20 mouse cellular contexts compared by ENCODE assay signal in the genomic region with DNA sequence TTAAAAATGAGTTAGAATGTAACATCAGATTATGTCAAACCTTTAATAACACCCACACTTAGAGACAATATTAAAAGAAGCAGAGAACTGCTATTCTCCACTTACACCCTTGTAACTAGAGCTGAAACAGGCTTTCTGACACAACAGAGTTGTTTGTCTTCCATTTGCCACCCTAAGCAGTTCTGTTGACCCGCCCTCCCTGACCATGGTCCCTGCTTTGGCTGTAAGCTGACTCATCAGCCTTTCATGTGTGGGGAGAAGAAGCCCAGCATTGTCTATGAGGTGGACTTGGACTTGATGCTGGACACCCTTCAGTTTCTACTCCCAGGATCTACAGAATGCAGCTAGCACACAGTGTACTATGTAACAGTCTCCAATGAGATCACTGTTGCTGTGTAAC.
DNase-seq lines count a peak whose midpoint lies in the region; ATAC-seq and TF ChIP-seq lines count a peak whose summit lies in the region.
"Had no signal": no experiment of that assay in that cellular context is flagged by ENCODE, and none has a peak within 500 bp of the region (broad histone marks: within the 10 kb centered on the region; RNA-seq: fewer than 3 reads in every experiment).

No protein-coding gene starts in this region.

- H3K4me1 ChIP-seq in hindbrain, embryonic 14.5 days (replicated peaks; ENCODE audit: control insufficient read depth, insufficient read depth, low read length), result peaks cover 8% of the 10 kb centered on the region; the same call in 1 of the 2 replicates
- H3K4me1 ChIP-seq in hindbrain, embryonic 10.5 days (replicated peaks), result peaks cover 5% of the 10 kb centered on the region; the same call in 1 of the 2 replicates
- H3K4me1 ChIP-seq in liver, embryonic 12.5 days, result peaks cover 25% of the 10 kb centered on the region
- H3K4me1 ChIP-seq in liver, postnatal 0 days (ENCODE audit: insufficient read depth), result no peaks in the 10 kb centered on the region; the same call in 1 of the 2 replicates
- H3K4me1 ChIP-seq: embryonic facial prominence, embryonic 12.5 days had no signal

- no peak overlapping the region for H3K27ac ChIP-seq in hindbrain, embryonic 14.5 days
- no peak overlapping the region for H3K27ac ChIP-seq in hindbrain, embryonic 10.5 days
- H3K27ac ChIP-seq in liver, embryonic 12.5 days, result peak overlapping the region; percentile 70
- H3K27ac ChIP-seq in liver, postnatal 0 days (ENCODE audit: low read depth), result no peak overlapping the region
- H3K27ac ChIP-seq: embryonic facial prominence, embryonic 12.5 days; forebrain, embryonic 15.5 days; heart, embryonic 13.5 days; hindbrain, embryonic 12.5 days had no signal

- TF ChIP-seq CTCF in liver, postnatal 0 days (IDR thresholded peaks at IDR 0.05; ENCODE audit: low read depth), result no peak

- no peaks in the 10 kb centered on the region for H3K9me3 ChIP-seq in hindbrain, embryonic 14.5 days (ENCODE audit: control insufficient read depth, low read length)
- no peaks in the 10 kb centered on the region for H3K9me3 ChIP-seq in hindbrain, embryonic 10.5 days
- H3K9me3 ChIP-seq in liver, embryonic 12.5 days (replicated peaks), result no peaks in the 10 kb centered on the region
- no peaks in the 10 kb centered on the region for H3K9me3 ChIP-seq in liver, postnatal 0 days (ENCODE audit: low read length)
- H3K9me3 ChIP-seq: embryonic facial prominence, embryonic 12.5 days; forebrain, embryonic 15.5 days; heart, embryonic 13.5 days; hindbrain, embryonic 12.5 days had no signal

- H3K36me3 ChIP-seq in hindbrain, embryonic 14.5 days (replicated peaks; ENCODE audit: control insufficient read depth, insufficient read depth), result no peaks in the 10 kb centered on the region
- no peaks in the 10 kb centered on the region for H3K36me3 ChIP-seq in hindbrain, embryonic 10.5 days
- H3K36me3 ChIP-seq in liver, embryonic 12.5 days, result no peaks in the 10 kb centered on the region
- no peaks in the 10 kb centered on the region for H3K36me3 ChIP-seq in liver, postnatal 0 days (replicated peaks; ENCODE audit: insufficient read depth, low read length)
- H3K36me3 ChIP-seq: embryonic facial prominence, embryonic 12.5 days; forebrain, embryonic 15.5 days; heart, embryonic 13.5 days; hindbrain, embryonic 12.5 days had no signal

- no peak overlapping the region for H3K9ac ChIP-seq in hindbrain, embryonic 14.5 days
- H3K9ac ChIP-seq in liver, embryonic 12.5 days, result no peak overlapping the region
- no peak overlapping the region for H3K9ac ChIP-seq in liver, postnatal 0 days (replicated peaks)
- H3K9ac ChIP-seq: embryonic facial prominence, embryonic 12.5 days; forebrain, embryonic 15.5 days; heart, embryonic 13.5 days; hindbrain, embryonic 12.5 days had no signal

- no peak overlapping the region for H3K4me2 ChIP-seq in hindbrain, embryonic 14.5 days (replicated peaks)
- H3K4me2 ChIP-seq in liver, embryonic 12.5 days, result no peak overlapping the region
- no peak overlapping the region for H3K4me2 ChIP-seq in liver, postnatal 0 days (ENCODE audit: low read depth, low read length)

- no peak overlapping the region for H3K4me3 ChIP-seq in hindbrain, embryonic 14.5 days (replicated peaks; ENCODE audit: low read length)
- no peak overlapping the region for H3K4me3 ChIP-seq in hindbrain, embryonic 10.5 days
- no peak overlapping the region for H3K4me3 ChIP-seq in liver, embryonic 12.5 days
- H3K4me3 ChIP-seq in liver, postnatal 0 days (ENCODE audit: low read depth, low read length), result no peak overlapping the region
- H3K4me3 ChIP-seq: hindbrain, embryonic 12.5 days had no signal

- TF ChIP-seq EP300 in liver, postnatal 0 days (IDR thresholded peaks at IDR 0.05; ENCODE audit: low read depth), result no peak

- WGBS in hindbrain, embryonic 14.5 days, result 82% methylated on average over 1 of the region's 1 CpGs
- 83% methylated on average over 1 of the region's 1 CpGs for WGBS in hindbrain, embryonic 10.5 days
- 71% methylated on average over 1 of the region's 1 CpGs for WGBS in liver, embryonic 12.5 days (ENCODE audit: insufficient replicate concordance)
- 74% methylated on average over 1 of the region's 1 CpGs for WGBS in liver, postnatal 0 days (ENCODE audit: insufficient replicate concordance)

- no peak for ATAC-seq in hindbrain, embryonic 14.5 days (ENCODE audit: low FRiP score)
- no peak for ATAC-seq in liver, embryonic 12.5 days
- ATAC-seq in liver, postnatal 0 days, result no peak

- DNase-seq in hindbrain, embryonic 14.5 days (ENCODE audit: low spot score), result peak; percentile 22
- no peak for DNase-seq in hindbrain, embryonic 10.5 days (ENCODE audit: low spot score)
- peak; percentile 71 for DNase-seq in kidney, adult 9 months
- no peak for DNase-seq in kidney, postnatal 4 days
- no peak for DNase-seq in liver, postnatal 0 days
- no peak for DNase-seq in cerebellum, postnatal 14 days
- DNase-seq in cerebellum, postnatal 36 days, result no peak
- DNase-seq: adrenal gland, adult 2 months; adrenal gland, postnatal 25 days; B cell, adult 2 months; cerebellum, adult 2 months; cerebellum, postnatal 10 days; gastrocnemius, postnatal 36 days; heart, adult 11 months; heart, postnatal 36 days had no signal

- H3K27me3 ChIP-seq in hindbrain, embryonic 14.5 days (ENCODE audit: control insufficient read depth, insufficient read depth, low read length), result no peaks in the 10 kb centered on the region
- H3K27me3 ChIP-seq in hindbrain, embryonic 10.5 days (ENCODE audit: insufficient read depth, poor library complexity, severe bottlenecking), result no peaks in the 10 kb centered on the region
- no peaks in the 10 kb centered on the region for H3K27me3 ChIP-seq in liver, embryonic 12.5 days (replicated peaks)
- H3K27me3 ChIP-seq in liver, postnatal 0 days (ENCODE audit: insufficient read depth, low read length), result no peaks in the 10 kb centered on the region
- H3K27me3 ChIP-seq: embryonic facial prominence, embryonic 12.5 days; forebrain, embryonic 15.5 days; heart, embryonic 13.5 days; hindbrain, embryonic 12.5 days had no signal

Comparison
In these comparisons a context has a peak if more than half of its experiments do, and no peak if none do; other contexts are left out.
1. DNase-seq: peak in hindbrain, embryonic 14.5 days (single experiment) and kidney, adult 9 months (single experiment); none in hindbrain, embryonic 10.5 days (single experiment), kidney, postnatal 4 days (0 of 2), liver, postnatal 0 days (single experiment), cerebellum, postnatal 14 days (0 of 2) and cerebellum, postnatal 36 days (0 of 2).